Mouse (Mus musculus) midbrain, embryonic 16.5 days (tissue): ENCODE data around the gene Slc35c1. TPM values are rescaled to one million over a fixed set of nuclear protein-coding genes. Genes with fewer than 3 reads are reported as not detected.

Source experiments
- ATAC-seq: fragments of 200-750 bp; cut with Nextera tagmentation; 2 replicates; pipeline ENCODE4 v1.8.0; 2017; ENCODE audit warnings: moderate TSS enrichment
- H3K27ac ChIP-seq: fragments of 300-500 bp; sonication (generic); 2 replicates; pipeline ENCODE4 v1.5.1; 2014; ENCODE audit warnings: mild to moderate bottlenecking, low read length, mixed read lengths
- H3K27me3 ChIP-seq: fragments of 300-500 bp; sonication (generic); 2 replicates; pipeline ENCODE4 v1.6.1; 2014; ENCODE audit warnings: low read depth, low read length, mixed read lengths; ENCODE audit not compliant: control insufficient read depth, insufficient read depth
- H3K36me3 ChIP-seq: fragments of 300-500 bp; sonication (generic); 2 replicates; pipeline ENCODE4 v1.6.1; 2014; ENCODE audit warnings: mild to moderate bottlenecking, low read length, moderate library complexity, mixed read lengths; ENCODE audit not compliant: control insufficient read depth, insufficient read depth
- H3K4me1 ChIP-seq: fragments of 300-500 bp; sonication (generic); 2 replicates; pipeline ENCODE4 v1.6.1; 2014; ENCODE audit warnings: mild to moderate bottlenecking, low read length, mixed read lengths; ENCODE audit not compliant: control insufficient read depth, insufficient read depth
- H3K4me2 ChIP-seq: fragments of 300-500 bp; sonication (generic); 2 replicates; pipeline ENCODE4 v1.6.1; 2014; ENCODE audit warnings: mild to moderate bottlenecking, low read length, mixed read lengths
- H3K4me3 ChIP-seq: fragments of 300-500 bp; sonication (generic); 2 replicates; pipeline ENCODE4 v1.5.1; 2014; ENCODE audit warnings: low read depth, mild to moderate bottlenecking, low read length, moderate library complexity, mixed read lengths
- H3K9ac ChIP-seq: fragments of 300-500 bp; sonication (generic); 2 replicates; pipeline ENCODE4 v1.6.1; 2014; ENCODE audit warnings: low read depth, low read length, mixed read lengths
- H3K9me3 ChIP-seq: fragments of 300-500 bp; sonication (generic); replicated peaks from 2 replicates; pipeline ENCODE4 v1.6.1; 2014; ENCODE audit warnings: mild to moderate bottlenecking, low read length, mixed read lengths; ENCODE audit not compliant: control insufficient read depth, poor library complexity, severe bottlenecking
- WGBS: fragments of 180-500 bp; shearing (Covaris S2); extraction: QIAGEN DNeasy Blood & Tissue Kit; methylation state at CpG from one replicate; pipeline ENCODE4 v1.1.7; 2014; 5-methylcytosine and 5-hydroxymethylcytosine counted together
- polyA plus RNA-seq: library from polyadenylated mRNA; unstranded; fragments of >200 nt; fragmentation: Nextera tagmentation; extraction: Ambion mirVana; gene quantifications from 2 replicates; pipeline ENCODE4 v1.2.1, GENCODE M21; 2015

Slc35c1 gene
- 16.1 and 17.9 TPM in 2 replicates for polyA plus RNA-seq

DNA sequence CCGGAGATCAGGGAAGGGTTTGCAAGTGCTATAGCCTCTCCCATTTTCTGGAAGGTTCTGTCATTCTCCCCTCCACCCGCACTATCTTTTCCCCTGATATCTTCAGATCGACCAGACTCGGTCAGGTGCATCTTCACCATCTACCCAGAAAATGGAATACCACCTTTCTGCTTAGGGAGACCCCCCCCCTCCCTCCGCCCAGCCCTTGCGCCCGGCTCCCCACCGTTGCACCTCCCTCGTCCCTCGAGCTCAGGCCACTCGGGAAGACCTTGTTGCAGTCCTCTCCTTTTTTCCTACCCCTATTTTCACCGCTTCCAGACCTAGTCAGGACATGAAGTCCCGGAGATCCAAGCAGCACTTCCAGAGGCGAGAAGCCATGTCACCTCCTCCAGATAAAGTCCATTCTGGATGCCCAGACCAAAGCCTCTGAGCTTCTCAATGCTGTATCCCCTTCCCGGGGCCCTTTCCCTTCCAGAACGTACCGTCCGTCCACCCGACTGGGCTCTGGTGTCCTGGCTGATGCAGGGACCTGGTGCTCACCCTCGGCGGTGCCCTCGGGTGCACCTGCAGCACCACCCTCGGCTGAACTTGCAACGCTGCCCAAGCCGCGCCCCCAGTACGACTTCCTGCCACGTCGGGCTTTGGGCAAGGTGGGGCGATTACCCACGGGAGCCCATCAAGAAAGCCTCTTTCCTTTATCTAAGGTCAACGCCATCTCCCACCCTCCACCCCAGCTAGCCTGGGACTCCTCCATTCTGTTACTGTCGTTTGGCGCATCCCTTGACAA, at the start of gene Slc35c1:
Gene Slc35c1 (minus strand): TSS at position 618 of the 787 bp plus-strand sequence.
- Histone ChIP-seq H3K9me3 (no peaks in the 10 kb centered on the region), H3K9ac (peak within 1 kb of the TSS; percentile 77), H3K27me3 (no peaks in the 10 kb centered on the region), H3K4me3 (peak within 1 kb of the TSS; percentile 85), H3K4me2 (peak within 1 kb of the TSS; percentile 97), H3K4me1 (peaks cover 40% of the 10 kb centered on the region), H3K36me3 (no peaks in the 10 kb centered on the region), H3K27ac (peak within 1 kb of the TSS; percentile 71)
- WGBS, result 1% methylated on average over 33 of the region's 34 CpGs
- ATAC-seq, result peak; percentile 47

DNA sequence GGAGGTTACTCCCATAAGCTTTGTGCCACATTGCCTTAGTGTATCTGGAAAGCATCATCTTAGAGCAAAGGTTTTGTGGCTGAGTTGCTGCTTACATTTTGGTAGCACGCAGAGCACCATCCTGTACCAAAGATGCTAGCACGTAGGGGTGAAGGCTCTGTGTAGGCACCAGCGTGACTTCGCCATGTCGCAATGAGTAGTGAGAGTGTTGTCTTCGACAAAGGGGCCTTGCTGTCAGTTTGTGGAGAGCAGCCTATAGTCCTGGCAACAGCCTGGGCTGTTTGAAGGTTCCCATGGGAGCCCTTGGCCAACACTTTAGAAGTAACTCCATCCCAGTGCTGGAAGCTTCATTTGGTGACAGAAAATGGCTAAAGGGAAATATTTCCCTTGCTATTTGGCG, 45.0 kb upstream of the Slc35c1 start:
- no peaks in the 10 kb centered on the region for H3K27me3 ChIP-seq
- no peak overlapping the region for H3K4me3 ChIP-seq
- no peak for ATAC-seq
- WGBS, result 90% methylated on average over 7 of the region's 7 CpGs
- no peak overlapping the region for H3K4me2 ChIP-seq
- H3K9me3 ChIP-seq, result no peaks in the 10 kb centered on the region; the same call in 1 of the 2 replicates
- no peak overlapping the region for H3K27ac ChIP-seq
- peaks cover 5% of the 10 kb centered on the region for H3K4me1 ChIP-seq
- H3K36me3 ChIP-seq, result no peaks in the 10 kb centered on the region
- H3K9ac ChIP-seq, result no peak overlapping the region

DNA sequence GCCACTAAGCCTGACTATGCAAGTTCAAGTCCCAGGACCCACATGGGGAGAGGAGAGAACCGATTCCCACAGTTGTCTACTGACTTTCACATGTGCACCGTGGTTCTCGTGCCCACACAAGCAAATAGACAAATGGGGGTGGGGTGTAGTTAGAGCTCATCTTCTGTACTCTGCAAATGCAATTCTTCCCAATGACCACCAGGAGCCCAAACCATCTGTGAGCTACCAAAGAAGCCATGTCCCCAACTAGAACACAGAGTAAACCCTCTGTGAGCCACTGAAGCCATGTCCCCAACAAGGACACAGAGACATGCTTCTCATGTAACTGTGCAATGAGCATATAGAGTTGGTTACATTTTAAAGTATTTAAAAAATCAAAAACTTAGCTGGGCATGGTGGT, 43.1 kb upstream of the Slc35c1 start:
- 82% methylated on average over 3 of the region's 3 CpGs for WGBS
- Histone ChIP-seq H3K9ac (no peak overlapping the region), H3K36me3 (no peaks in the 10 kb centered on the region), H3K9me3 (no peaks in the 10 kb centered on the region), H3K4me3 (no peak overlapping the region), H3K4me1 (peaks cover 18% of the 10 kb centered on the region), H3K4me2 (no peak overlapping the region), H3K27ac (no peak overlapping the region), H3K27me3 (no peaks in the 10 kb centered on the region)
- ATAC-seq, result no peak

DNA sequence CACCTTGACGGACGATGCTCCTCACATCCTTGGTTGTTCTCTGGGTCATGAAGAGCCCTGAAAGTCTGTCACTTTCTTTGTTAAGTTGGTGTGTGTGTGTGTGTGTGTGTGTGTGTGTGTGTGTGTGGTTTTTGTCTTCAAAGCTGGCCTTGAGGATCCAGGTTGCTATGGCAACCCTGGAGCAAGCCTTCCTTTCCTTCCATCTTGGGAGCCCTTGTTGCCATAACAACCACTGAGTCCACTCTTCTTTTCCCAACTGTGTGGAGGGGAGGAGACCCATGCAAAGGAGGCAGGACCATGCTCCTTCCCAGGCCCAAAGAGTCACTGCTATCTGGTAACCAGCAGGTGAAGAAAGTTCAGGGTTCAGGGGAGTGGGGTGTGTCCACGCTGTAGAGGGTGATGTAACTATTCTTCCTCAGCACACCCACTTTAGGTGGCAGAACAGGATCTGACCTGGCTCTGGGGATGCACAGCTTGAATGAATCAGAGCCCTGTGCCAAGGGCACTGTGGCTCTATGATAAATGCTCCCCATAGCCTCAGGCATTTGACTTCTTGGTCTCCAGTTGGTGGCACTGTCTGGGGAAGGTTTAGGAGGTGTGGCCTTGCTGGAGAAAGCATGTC, 39.5 kb upstream of the Slc35c1 start:
- no peak overlapping the region for H3K9ac ChIP-seq
- no peaks in the 10 kb centered on the region for H3K27me3 ChIP-seq
- H3K4me3 ChIP-seq, result no peak overlapping the region
- no peaks in the 10 kb centered on the region for H3K36me3 ChIP-seq
- H3K4me2 ChIP-seq, result no peak overlapping the region
- no peaks in the 10 kb centered on the region for H3K9me3 ChIP-seq
- WGBS, result 21% methylated on average over 3 of the region's 3 CpGs
- peak overlapping the region; percentile 78 for H3K27ac ChIP-seq
- peak; percentile 87 for ATAC-seq
- peaks cover 40% of the 10 kb centered on the region for H3K4me1 ChIP-seq

DNA sequence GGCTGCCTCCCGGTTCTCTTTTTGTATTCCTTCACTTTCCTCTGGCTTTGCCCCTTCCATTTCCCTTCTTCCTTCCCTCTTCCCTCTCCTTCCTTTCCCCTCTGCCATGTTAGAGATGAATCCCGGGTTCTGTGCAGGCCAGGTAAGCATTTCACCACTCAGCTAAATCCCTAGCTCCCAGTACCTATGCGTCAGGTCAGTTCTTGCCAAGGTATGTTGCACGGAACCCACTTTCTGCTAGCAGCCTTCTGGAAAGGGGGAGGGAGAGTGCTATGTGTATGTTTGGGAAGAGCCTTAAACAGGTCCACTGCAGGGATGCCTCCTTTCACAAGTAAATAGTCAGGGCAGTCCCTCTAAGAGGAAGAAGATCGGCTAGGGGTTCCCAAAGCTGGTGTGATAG, 36.8 kb upstream of the Slc35c1 start:
- Histone ChIP-seq H3K27me3 (no peaks in the 10 kb centered on the region), H3K36me3 (no peaks in the 10 kb centered on the region), H3K4me3 (no peak overlapping the region), H3K4me1 (peaks cover 49% of the 10 kb centered on the region), H3K4me2 (no peak overlapping the region), H3K27ac (peak overlapping the region; percentile 66), H3K9me3 (no peaks in the 10 kb centered on the region), H3K9ac (peak overlapping the region; percentile 45; the same call in 1 of the 2 replicates)
- 64% methylated on average over 5 of the region's 5 CpGs for WGBS
- no peak for ATAC-seq

DNA sequence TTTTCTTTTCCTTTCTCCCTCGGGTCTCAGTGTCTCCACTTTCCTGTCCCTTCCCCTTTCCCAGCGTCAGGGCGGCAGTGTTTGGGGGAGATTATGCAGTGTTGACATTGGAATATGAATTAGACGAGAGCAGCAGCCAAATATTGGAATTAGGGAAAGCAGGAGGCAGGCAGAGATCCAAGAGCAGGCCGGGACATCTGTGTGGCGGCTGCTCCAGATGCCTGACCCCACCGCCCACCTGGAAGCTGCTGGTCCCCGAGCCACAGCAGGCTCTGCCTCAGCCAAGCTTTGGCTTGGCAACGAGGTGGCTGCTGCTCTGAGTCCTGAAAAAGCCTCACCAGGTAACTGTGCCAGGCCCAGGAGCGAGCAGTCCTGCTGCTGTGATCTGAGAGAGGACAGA, 36.3 kb upstream of the Slc35c1 start:
- Histone ChIP-seq H3K9me3 (no peaks in the 10 kb centered on the region), H3K4me3 (no peak overlapping the region), H3K9ac (peak overlapping the region; percentile 45; the same call in 1 of the 2 replicates), H3K36me3 (no peaks in the 10 kb centered on the region), H3K27me3 (no peaks in the 10 kb centered on the region), H3K4me1 (peaks cover 49% of the 10 kb centered on the region), H3K4me2 (no peak overlapping the region), H3K27ac (peak overlapping the region; percentile 66)
- WGBS, result 28% methylated on average over 10 of the region's 10 CpGs
- ATAC-seq, result no peak

DNA sequence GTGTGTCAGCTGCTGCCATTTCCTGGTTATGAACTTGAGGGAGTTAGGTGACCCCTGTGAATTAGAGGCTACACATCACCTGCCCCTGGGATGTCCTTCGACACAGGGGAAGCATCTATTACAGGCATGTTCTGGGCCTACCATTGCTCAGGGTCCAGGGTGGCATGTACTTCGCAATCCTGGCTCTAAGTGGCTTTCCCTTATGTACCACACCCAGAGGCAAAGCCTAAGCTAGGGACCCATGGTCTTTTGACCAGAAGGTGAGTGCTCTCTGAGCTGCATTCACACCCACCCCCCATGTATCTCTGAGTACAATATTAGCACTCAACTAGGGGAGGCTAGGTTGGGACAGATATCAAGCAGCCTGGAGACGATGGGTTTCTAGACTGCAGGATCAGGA, 34.6 kb upstream of the Slc35c1 start:
- Histone ChIP-seq H3K4me2 (no peak overlapping the region), H3K4me3 (no peak overlapping the region), H3K27ac (peak overlapping the region; percentile 8; the same call in 1 of the 2 replicates), H3K36me3 (no peaks in the 10 kb centered on the region), H3K4me1 (peaks cover 41% of the 10 kb centered on the region), H3K9ac (no peak overlapping the region), H3K27me3 (no peaks in the 10 kb centered on the region), H3K9me3 (no peaks in the 10 kb centered on the region)
- 73% methylated on average over 3 of the region's 3 CpGs for WGBS
- ATAC-seq, result no peak

DNA sequence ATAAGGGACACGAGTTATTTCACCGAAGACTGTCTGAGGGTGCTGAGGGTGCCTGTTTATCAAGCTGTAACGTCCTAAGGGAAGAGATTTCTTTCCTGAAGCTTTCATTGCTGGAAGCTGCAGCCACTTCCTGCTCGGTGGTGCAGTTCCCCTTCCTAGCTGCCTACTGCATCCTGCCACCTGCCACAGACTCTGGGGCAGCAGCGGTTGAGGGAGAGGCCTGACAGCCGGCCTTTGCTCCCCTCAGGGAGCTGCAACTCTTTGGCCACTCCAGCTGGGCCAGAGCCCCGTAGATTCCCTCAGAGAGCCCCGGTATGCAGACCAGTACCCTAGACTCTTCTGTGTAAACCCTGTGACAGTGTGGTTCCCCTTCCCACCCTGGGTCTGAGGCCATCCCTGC, 34.1 kb upstream of the Slc35c1 start:
- H3K9ac ChIP-seq, result no peak overlapping the region

More for the DNA sequence above, 34.1 kb upstream of the Slc35c1 start:
- no peaks in the 10 kb centered on the region for H3K9me3 ChIP-seq
- H3K4me2 ChIP-seq, result no peak overlapping the region
- WGBS, result 44% methylated on average over 8 of the region's 8 CpGs
- no peak overlapping the region for H3K4me3 ChIP-seq
- no peaks in the 10 kb centered on the region for H3K36me3 ChIP-seq
- H3K27me3 ChIP-seq, result no peaks in the 10 kb centered on the region
- H3K27ac ChIP-seq, result peak overlapping the region; percentile 8; the same call in 1 of the 2 replicates
- peaks cover 37% of the 10 kb centered on the region for H3K4me1 ChIP-seq
- no peak for ATAC-seq
